Mouse (Mus musculus) stomach, postnatal 0 days (tissue): ENCODE data around the gene 1700113H08Rik.

Experiments
- CTCF ChIP-seq: IDR thresholded peaks from 2 replicates; pipeline ENCODE4 v1.5.1; 2016; ENCODE audit warnings: antibody characterized with exemption, low read depth, mild to moderate bottlenecking, moderate library complexity
- EP300 ChIP-seq: optimal IDR thresholded peaks from 2 replicates; pipeline ENCODE3; 2016; ENCODE audit warnings: antibody characterized with exemption

DNA sequence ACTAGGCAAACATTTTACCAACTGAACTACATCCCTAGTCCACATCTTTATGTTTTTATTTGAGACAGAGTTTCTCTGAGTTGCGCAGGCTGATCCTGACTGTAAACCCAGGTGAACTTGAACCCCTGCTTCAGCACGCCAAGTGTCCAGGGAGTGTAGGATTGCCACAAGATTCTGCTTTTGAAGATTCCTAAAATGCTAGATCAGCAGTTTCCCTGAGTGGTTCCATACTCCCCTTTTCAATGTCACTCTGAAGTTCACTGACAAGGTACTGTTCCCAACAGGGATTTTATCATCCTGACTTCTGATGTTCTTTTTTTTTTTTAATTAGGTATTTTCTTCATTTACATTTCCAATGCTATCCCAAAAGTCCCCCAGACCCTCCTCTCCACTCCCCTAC is 140.9 kb downstream of the 1700113H08Rik start:
- TF ChIP-seq CTCF = no peak
- no peak for TF ChIP-seq EP300
